Mouse (Mus musculus): ENCODE data around the gene Ugcg. TPM values are rescaled to one million over a fixed set of nuclear protein-coding genes. Genes with fewer than 3 reads are reported as not detected.

Gene Ugcg
- 18.7 and 19.9 TPM in 2 replicates for polyA plus RNA-seq (2016; fragmentation: Nextera tagmentation; extraction: Ambion mirVana)

GRCm38 (mm10) chr4:59188802-59189545 is at the start of gene Ugcg:
TSS of gene Ugcg (plus strand) at chr4:59189257.
- Histone ChIP-seq H3K4me2 (peak within 1 kb of the TSS; percentile 64), H3K4me3 (replicated peaks) (peak within 1 kb of the TSS; percentile 87), H3K9me3 (no peaks in the 10 kb centered on the region), H3K9ac (peak within 1 kb of the TSS; percentile 93), H3K27ac (peak within 1 kb of the TSS; percentile 90), H3K27me3 (no peaks in the 10 kb centered on the region), H3K4me1 (peaks cover 8% of the 10 kb centered on the region), H3K36me3 (replicated peaks) (no peaks in the 10 kb centered on the region)
- ATAC-seq (ENCODE audit: low FRiP score), result peak; percentile 90
- under 1% methylated on average over 56 of the region's 99 CpGs for WGBS

- H3K27ac ChIP-seq, result no peak overlapping the region
- WGBS, result 81% methylated on average over 5 of the region's 5 CpGs
- no peak overlapping the region for H3K4me3 ChIP-seq (replicated peaks)
- no peak for ATAC-seq (ENCODE audit: low FRiP score)
- H3K4me2 ChIP-seq, result no peak overlapping the region
- H3K9ac ChIP-seq, result no peak overlapping the region
- H3K36me3 ChIP-seq (replicated peaks), result no peaks in the 10 kb centered on the region
- H3K27me3 ChIP-seq, result no peaks in the 10 kb centered on the region
- no peaks in the 10 kb centered on the region for H3K9me3 ChIP-seq
- H3K4me1 ChIP-seq, result no peaks in the 10 kb centered on the region
These were observed 40.0 kb upstream of the Ugcg start for GRCm38 (mm10) chr4:59149043-59149442.

GRCm38 (mm10) chr4:59150907-59151306 is 38.1 kb upstream of the Ugcg start:
- no peaks in the 10 kb centered on the region for H3K9me3 ChIP-seq
- ATAC-seq (ENCODE audit: low FRiP score), result no peak
- no peak overlapping the region for H3K4me3 ChIP-seq (replicated peaks)
- H3K9ac ChIP-seq, result no peak overlapping the region
- H3K27me3 ChIP-seq, result no peaks in the 10 kb centered on the region
- no peaks in the 10 kb centered on the region for H3K36me3 ChIP-seq (replicated peaks)
- no peak overlapping the region for H3K4me2 ChIP-seq
- 86% methylated on average over 5 of the region's 5 CpGs for WGBS
- no peak overlapping the region for H3K27ac ChIP-seq
- no peaks in the 10 kb centered on the region for H3K4me1 ChIP-seq

- Histone ChIP-seq H3K9ac (no peak overlapping the region), H3K4me3 (replicated peaks) (no peak overlapping the region), H3K27me3 (no peaks in the 10 kb centered on the region), H3K27ac (no peak overlapping the region), H3K4me1 (no peaks in the 10 kb centered on the region), H3K9me3 (no peaks in the 10 kb centered on the region), H3K36me3 (replicated peaks) (no peaks in the 10 kb centered on the region), H3K4me2 (no peak overlapping the region)
- 81% methylated on average over 1 of the region's 1 CpGs for WGBS
- ATAC-seq (ENCODE audit: low FRiP score), result no peak
These were observed 37.1 kb upstream of the Ugcg start for GRCm38 (mm10) chr4:59151953-59152352.

- no peak for ATAC-seq (ENCODE audit: low FRiP score)
- no peaks in the 10 kb centered on the region for H3K4me1 ChIP-seq
- H3K9ac ChIP-seq, result no peak overlapping the region
- H3K27ac ChIP-seq, result no peak overlapping the region
- 70% methylated on average over 7 of the region's 7 CpGs for WGBS
- no peak overlapping the region for H3K4me3 ChIP-seq (replicated peaks)
- no peaks in the 10 kb centered on the region for H3K36me3 ChIP-seq (replicated peaks)
- no peaks in the 10 kb centered on the region for H3K27me3 ChIP-seq
- H3K9me3 ChIP-seq, result no peaks in the 10 kb centered on the region
- no peak overlapping the region for H3K4me2 ChIP-seq
These were observed 32.0 kb upstream of the Ugcg start for GRCm38 (mm10) chr4:59156897-59157592.

DNA sequence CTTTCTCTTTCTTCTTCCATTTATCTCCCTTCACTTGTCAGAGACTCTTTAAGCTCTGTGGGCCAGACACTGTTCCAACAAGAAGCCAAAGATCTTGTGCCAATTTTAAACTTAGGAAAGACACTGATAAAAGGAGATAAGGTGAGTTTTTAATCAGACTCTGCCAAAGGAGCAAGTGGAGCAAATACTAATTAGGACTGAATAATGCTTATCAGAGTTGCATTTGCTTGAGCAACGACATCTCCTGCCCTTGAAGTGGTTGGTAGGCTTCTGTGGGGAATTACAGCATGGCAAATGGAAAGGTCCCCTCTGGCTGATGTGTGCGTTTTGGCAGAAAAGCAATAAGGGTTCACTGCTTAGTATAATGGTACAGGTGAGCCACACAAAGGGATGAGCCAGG is 31.4 kb upstream of the Ugcg start:
- Histone ChIP-seq H3K9me3 (no peaks in the 10 kb centered on the region), H3K4me2 (no peak overlapping the region), H3K4me3 (replicated peaks) (no peak overlapping the region), H3K9ac (no peak overlapping the region), H3K4me1 (no peaks in the 10 kb centered on the region), H3K36me3 (replicated peaks) (no peaks in the 10 kb centered on the region), H3K27ac (no peak overlapping the region), H3K27me3 (no peaks in the 10 kb centered on the region)
- ATAC-seq (ENCODE audit: low FRiP score), result no peak
- WGBS, result 75% methylated on average over 2 of the region's 2 CpGs

- H3K27ac ChIP-seq, result no peak overlapping the region
- H3K4me2 ChIP-seq, result no peak overlapping the region
- H3K4me3 ChIP-seq (replicated peaks), result no peak overlapping the region
- H3K4me1 ChIP-seq, result no peaks in the 10 kb centered on the region
- no peak for ATAC-seq (ENCODE audit: low FRiP score)
- no peaks in the 10 kb centered on the region for H3K9me3 ChIP-seq
- H3K36me3 ChIP-seq (replicated peaks), result no peaks in the 10 kb centered on the region
- no peaks in the 10 kb centered on the region for H3K27me3 ChIP-seq
- H3K9ac ChIP-seq, result no peak overlapping the region
- 92% methylated on average over 5 of the region's 5 CpGs for WGBS
These were observed 28.8 kb upstream of the Ugcg start for GRCm38 (mm10) chr4:59160289-59160688.

DNA sequence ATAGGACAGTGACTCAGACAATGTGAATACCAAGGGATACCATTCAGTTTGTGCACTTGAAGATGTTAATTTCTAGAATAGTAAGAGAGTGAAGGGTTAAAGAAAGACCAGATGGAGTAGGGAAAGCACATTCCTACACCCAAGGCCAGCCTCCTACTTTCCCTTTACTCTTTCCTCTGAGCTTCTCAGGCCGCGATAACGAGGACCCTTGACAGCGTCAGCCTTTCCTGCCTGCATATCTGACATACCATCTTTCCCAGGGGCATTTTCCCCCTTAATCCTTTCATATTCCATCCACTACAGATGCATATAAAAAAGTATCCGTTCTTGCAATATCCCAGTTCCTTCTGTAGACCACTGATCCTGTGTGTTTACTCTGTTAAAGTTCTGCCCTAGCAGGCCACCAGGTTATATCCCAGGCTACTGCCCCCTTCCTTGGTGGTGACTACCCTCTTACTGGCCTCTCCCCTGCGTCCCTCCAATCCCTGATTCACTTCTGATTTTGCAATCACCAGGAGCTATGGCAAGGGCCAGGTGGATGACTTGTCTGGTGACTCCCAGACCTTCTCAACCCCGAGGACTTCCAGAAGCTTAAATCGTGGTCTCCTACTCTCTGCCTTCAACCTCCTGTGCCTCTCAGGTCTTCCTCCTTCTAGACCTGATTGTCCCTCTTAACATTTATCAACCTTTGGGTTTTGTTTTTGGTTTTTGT is 27.9 kb upstream of the Ugcg start:
- Histone ChIP-seq H3K27ac (no peak overlapping the region), H3K4me2 (no peak overlapping the region), H3K9me3 (no peaks in the 10 kb centered on the region), H3K36me3 (replicated peaks) (no peaks in the 10 kb centered on the region), H3K27me3 (no peaks in the 10 kb centered on the region), H3K4me3 (replicated peaks) (no peak overlapping the region), H3K4me1 (no peaks in the 10 kb centered on the region), H3K9ac (no peak overlapping the region)
- ATAC-seq (ENCODE audit: low FRiP score), result no peak
- WGBS, result 75% methylated on average over 8 of the region's 8 CpGs

- no peaks in the 10 kb centered on the region for H3K36me3 ChIP-seq (replicated peaks)
- H3K9me3 ChIP-seq, result no peaks in the 10 kb centered on the region
- WGBS, result 89% methylated on average over 2 of the region's 2 CpGs
- H3K4me2 ChIP-seq, result no peak overlapping the region
- H3K27me3 ChIP-seq, result no peaks in the 10 kb centered on the region
- no peak overlapping the region for H3K27ac ChIP-seq
- H3K9ac ChIP-seq, result no peak overlapping the region
- H3K4me1 ChIP-seq, result no peaks in the 10 kb centered on the region
- no peak for ATAC-seq (ENCODE audit: low FRiP score)
- no peak overlapping the region for H3K4me3 ChIP-seq (replicated peaks)
These were observed 25.0 kb upstream of the Ugcg start for GRCm38 (mm10) chr4:59164034-59164433.

- Histone ChIP-seq H3K4me1 (no peaks in the 10 kb centered on the region), H3K9me3 (no peaks in the 10 kb centered on the region), H3K4me2 (no peak overlapping the region), H3K27ac (no peak overlapping the region), H3K27me3 (no peaks in the 10 kb centered on the region), H3K4me3 (replicated peaks) (no peak overlapping the region), H3K9ac (no peak overlapping the region), H3K36me3 (replicated peaks) (no peaks in the 10 kb centered on the region)
- 93% methylated on average over 2 of the region's 2 CpGs for WGBS
- no peak for ATAC-seq (ENCODE audit: low FRiP score)
These were observed 21.7 kb upstream of the Ugcg start for GRCm38 (mm10) chr4:59167251-59167847.

DNA sequence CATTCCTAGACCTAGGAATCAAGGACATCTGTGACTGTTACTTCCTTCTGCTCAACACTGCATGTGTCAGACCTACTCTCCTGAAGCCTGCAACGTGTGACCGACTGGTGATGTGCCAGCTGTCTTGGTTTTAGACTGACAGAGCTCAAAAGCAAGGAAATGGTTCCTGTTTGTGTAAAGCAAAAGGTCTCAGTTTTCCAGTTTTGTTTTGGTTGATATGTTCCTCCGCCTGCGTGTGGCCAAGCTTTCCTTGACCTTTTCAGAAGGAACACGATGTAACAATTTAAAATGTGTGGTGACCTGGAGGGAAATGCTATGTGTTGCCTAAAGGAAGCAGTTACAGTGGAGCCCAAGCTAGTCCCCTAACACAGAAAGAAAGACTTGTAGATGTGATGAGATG is 19.1 kb upstream of the Ugcg start:
- Histone ChIP-seq H3K9ac (no peak overlapping the region), H3K27ac (no peak overlapping the region), H3K4me2 (no peak overlapping the region), H3K36me3 (replicated peaks) (no peaks in the 10 kb centered on the region), H3K9me3 (no peaks in the 10 kb centered on the region), H3K4me3 (replicated peaks) (no peak overlapping the region), H3K4me1 (0 out of 2 replicates have a peak, but pooled peaks cover 4% of the 10 kb centered on the region), H3K27me3 (no peaks in the 10 kb centered on the region)
- 89% methylated on average over 5 of the region's 5 CpGs for WGBS
- ATAC-seq (ENCODE audit: low FRiP score), result no peak

DNA sequence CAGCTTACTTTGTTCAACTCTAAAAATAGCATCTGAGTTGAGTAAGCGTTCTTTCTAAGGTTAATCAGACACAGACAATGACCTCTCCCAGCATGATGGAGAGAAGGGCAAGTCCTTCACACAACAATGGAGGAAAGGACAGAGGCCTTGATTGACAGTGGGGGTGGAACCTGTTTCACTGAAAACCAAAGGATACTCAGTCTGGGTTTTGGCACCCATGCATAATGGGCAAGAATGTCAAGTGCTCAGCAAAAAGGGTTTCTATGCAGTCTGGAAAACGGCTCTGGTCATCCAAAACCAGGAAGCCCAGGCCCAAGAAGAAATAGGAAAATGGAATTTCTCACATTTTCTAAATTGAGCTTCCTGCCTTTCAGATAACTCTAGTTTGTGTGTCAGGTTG is 16.4 kb upstream of the Ugcg start:
- H3K9me3 ChIP-seq, result no peaks in the 10 kb centered on the region
- H3K27ac ChIP-seq, result no peak overlapping the region
- no peaks in the 10 kb centered on the region for H3K36me3 ChIP-seq (replicated peaks)
- no peak overlapping the region for H3K4me2 ChIP-seq
- 0 out of 2 replicates have a peak, but pooled peaks cover 4% of the 10 kb centered on the region for H3K4me1 ChIP-seq
- ATAC-seq (ENCODE audit: low FRiP score), result no peak
- 18% methylated on average over 2 of the region's 2 CpGs for WGBS
- H3K4me3 ChIP-seq (replicated peaks), result no peak overlapping the region
- H3K9ac ChIP-seq, result no peak overlapping the region
- H3K27me3 ChIP-seq, result no peaks in the 10 kb centered on the region

All from forebrain, embryonic 12.5 days (tissue).